Mouse (Mus musculus) fat pad, adult 2 months (tissue): ENCODE measurements at regions not wholly inside any gene's neighbourhood (a gene's known extent, or its start where the extent isn't known, plus 50 kb on each side); places are given as distances from the start of the nearest gene placed in this dataset.

Experiments used
- DNase-seq: peaks from one replicate; pipeline ENCODE4 v3.0.0-alpha.2; 2011; ENCODE audit warnings: low read depth, low spot score; ENCODE audit errors: extremely low read depth

DNA sequence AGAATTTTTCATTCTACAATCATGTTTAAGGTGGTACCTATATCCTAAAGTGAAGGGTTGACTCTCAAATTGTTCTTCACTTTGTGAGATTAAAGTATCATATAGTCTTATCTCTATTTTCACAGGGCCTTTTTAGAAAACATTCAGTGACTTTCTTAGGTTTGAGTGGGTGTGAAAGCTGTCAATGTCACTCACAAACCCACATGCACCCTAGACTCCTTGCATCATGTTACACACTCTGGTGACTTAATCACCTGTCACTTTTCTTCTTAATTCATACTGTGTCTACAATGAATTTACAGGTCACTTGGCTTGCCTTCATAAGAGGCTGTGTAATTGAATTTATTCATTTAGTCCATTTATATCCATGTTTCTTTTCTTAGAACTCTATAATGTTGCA lies 1026.8 kb upstream of the Alcam start:
- no peak for DNase-seq

DNA sequence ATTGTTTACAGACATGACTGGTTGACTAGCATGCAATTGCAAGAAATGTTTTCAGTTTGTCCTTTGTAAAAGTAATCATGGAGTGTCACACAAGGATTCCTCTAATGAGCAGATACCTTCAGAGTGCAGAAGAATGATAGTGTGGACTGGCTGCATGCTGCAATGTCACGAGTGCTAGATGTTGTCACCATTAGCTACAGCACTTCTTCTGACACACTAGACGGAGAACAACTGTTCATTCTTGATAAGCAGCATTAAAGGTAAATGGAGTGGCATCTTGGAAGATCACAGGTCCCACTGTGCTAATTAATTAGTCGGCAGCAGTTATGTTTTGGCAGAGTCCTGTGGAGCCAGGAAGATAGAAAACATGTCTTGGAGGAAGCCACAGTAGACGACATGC lies 985.6 kb upstream of the Alcam start:
- no peak for DNase-seq

DNA sequence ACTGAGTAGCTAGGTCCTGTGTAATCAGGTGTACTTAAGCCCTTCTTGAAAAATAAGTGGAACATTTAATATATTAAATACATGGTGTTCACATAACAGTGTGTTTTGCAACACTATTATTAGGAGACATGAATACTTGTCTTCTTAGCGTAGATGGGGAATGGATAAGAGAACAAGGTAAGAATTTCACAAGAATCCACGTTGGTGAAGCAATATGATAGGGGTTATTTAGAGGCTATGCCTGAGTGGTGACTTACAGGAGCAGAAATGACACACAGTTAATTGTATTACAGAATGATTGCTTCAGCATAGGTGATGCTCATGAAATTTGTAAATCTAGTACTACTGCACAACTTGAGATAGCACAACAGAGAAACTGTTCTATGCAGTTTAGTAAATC lies 964.5 kb upstream of the Alcam start:
- peak; percentile 83 for DNase-seq

DNA sequence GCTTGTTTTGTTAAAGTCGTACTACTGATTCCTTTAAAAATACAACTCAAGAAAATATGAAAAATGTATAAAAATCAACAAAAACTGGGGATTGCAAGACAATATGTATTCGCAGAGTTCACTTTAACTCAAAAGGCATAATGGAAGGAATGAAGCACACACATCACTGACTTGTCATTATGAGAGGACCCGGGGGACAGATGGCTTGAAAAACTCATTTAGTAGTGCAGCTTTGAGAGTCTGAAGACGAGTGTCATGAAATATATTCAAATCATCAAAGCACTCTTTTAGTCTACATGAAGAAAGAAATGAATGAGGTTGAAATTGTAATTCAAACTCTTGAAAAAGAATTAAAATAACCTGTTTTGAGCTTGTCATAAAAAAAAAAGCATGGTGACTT lies 931.3 kb upstream of the Alcam start:
- no peak for DNase-seq

DNA sequence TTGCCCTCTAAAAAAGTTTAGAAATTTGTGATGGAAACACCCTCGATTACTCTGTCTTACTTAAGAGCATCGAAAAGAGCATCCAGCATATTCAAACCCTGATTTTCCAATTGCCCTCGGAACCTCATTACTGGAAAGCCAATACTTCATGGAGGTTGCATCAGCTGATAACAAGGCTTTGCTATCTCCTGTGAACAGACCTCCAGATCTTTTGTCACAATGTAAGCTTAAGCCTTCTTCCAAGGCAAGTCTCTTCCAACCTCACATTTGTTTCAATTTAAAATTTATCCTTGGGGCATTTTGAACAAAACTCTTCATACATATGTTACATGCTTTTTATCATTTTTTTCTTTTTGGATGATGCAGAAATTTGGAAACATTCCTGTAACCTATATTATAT lies 888.3 kb upstream of the Alcam start:
- no peak for DNase-seq

DNA sequence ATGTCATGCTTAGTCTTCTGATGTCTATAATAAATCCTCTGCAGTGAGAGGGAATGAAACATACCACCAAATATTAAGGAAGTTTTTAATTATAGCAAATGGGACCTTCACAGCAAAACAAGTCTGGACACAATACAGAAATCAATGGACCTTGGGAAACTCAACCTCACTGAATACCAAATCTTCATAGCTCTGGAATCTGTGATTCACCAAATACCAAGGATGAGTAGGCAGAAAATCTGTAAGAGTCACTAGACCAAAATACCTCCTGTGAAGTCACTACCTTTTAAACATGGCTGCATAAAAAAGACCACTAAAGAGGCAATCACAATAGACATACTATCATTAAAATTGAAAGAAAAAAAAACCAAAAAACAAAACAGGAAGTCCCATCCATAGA lies 872.5 kb upstream of the Alcam start:
- no peak for DNase-seq

DNA sequence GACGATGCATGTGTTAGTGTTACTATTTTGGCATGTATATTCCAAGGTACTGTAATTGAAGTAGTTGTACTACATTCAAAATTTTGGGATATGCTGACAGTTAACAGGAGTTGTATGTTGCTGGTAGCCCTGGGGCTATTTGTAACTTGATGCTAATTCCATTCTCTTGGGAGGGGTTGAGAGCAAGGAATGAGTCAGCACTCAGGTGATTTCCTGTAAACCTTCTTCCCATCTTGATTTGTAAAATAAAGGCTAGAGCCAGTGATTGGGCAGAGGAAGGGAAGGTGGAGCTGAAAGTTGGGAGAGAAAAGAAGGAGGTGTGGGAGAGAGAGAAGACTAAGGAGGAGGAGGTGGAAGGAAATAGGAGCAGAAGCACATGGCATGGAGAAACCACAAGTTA lies 838.2 kb upstream of the Alcam start:
- no peak for DNase-seq

DNA sequence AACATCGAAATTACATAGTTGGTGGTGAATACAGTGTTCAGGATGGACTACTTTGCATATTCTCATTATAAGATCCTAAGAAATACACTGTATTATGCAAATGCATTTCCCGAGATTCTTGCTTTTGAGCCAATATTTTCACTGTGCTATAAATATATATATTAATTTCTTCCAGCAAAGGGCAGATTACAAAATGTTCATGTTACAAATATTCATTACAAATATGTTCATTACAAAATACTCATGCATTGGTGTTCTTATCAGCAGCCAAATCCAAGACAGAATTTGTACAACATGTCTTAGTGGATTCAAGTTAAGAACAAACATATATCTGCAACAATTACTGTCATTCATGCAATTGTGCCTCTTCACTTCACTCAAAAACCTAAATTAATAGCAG lies 828.1 kb upstream of the Alcam start:
- no peak for DNase-seq

DNA sequence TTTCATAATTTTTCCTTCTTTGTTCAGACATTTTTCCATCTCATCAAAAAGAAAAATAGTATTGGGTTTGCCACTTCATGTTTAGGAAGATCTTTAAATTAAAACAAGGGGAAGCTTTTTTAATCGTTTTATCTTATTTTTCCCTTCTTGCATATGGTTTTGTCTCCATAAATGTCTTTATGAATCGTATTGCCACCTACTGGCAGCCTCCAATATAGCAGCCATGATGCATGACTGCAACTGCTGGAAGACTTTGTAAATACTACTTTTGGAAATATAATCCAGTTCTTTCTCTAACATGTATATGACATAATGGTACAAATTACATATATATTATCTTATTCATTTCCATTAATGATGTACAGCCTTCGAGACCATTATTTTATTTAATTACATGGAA lies 812.2 kb upstream of the Alcam start:
- DNase-seq: no peak

DNA sequence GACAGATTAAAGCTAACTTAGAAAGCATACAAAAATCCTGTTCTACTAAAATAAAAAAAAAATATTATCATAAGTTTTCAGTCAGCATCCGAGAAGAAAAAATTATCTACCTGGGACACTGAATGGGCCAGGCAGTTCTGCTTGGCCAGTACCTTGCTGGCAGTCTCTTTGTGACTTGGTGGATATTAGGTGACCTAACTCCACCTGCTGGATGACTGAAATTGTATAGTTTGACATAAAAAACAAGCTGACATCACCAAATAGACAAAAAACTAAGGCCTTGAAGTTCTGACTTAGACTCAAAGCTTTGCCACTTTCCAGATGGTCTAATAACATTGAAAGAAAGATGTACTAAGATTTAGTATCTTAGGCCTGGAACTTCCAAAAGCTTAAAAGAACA lies 791.5 kb upstream of the Alcam start:
- DNase-seq: no peak

DNA sequence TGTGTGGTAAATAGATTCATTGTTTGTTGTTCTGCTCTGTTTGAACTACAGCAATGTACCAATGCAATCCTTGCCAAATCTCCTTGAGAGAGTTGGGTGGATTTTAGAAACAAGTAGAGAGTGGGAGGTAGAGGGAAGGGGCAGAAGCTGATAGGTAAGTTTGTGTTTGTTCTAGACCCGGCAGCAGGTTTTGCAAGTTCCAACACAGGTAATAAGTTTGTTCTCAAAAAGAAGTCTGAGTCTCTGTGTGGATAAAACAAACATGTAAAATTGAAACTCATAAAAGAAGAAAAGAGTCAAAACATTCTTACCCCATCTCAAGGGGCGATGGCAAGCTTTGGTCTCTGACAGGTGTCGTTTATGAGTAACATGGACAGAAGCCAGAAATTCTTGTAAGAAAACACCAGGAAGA lies 788.3 kb upstream of the Alcam start:
- no peak for DNase-seq

DNA sequence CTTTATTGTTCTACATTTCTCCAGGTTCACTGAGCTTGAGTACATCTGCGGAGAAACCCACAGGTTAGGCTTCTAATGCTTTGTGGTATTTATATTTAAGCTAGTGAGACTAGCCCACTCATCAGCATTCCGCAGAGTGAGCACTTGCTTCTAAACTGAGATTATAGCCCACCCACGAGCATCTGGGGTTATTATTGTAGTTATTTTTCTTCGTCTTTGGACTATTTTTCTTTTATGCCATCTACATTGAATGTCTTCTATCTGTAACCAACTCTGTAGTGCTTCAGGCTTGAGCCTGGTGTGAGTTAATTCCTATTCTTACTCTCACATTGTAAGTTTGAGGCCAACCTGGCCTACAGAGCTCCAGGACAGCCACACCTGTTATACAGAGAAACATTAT lies 765.0 kb upstream of the Alcam start:
- DNase-seq: no peak

DNA sequence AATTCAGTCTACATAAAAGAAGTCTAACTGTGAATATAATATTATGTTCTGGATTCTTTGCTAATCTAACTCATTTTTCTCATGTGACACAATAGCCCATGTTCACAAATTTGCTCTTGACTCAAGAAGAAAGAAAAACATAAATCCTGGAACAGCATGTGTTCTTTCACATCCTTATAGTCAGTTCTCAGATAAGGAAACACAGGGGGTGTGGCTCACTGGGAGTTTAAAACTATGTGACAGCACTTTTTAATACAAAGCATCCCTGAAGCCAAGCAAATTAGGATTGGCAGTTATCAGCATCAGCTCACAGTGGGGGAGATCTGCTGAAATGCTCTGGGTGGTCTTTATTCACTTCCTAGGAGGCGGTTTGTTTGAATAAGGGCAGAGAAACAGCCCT lies 747.6 kb upstream of the Alcam start:
- no peak for DNase-seq

DNA sequence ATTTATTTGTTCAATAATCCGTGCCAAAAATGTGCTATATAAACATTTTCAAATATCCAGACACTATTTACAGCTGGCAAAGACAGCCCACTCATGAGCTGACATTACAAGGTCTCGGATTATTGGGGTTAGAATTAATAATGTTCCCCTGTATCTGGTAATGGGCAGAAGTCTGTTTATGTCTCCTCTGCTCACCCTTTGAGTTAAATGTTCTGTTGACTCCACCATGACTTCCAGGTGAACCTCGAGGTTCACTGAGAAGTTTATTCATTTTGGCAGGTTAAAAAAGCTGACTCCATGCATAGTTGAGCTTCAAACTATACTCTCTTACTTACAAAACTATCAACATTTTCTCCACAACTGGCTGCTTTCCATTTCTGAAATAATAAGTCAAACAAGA lies 732.6 kb upstream of the Alcam start:
- no peak for DNase-seq

DNA sequence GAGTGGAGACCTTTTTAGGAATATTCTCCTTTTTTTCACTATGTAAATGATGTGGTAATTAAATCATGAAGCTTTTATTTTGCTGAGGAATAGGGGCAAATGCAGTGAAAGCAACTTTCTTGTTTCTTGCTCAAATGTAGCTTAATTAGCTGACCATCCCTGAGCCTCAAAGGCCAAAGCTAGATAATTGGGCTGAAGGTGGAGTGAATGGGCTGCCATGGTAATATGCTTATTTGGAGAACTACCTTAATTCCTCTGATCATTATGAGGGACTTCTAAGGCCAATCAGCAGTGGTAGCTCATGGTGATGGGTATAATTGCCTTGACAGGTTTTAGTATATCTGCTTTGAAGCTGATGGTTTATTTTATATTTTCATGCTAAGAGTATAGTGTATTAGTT lies 702.5 kb upstream of the Alcam start:
- DNase-seq: no peak

DNA sequence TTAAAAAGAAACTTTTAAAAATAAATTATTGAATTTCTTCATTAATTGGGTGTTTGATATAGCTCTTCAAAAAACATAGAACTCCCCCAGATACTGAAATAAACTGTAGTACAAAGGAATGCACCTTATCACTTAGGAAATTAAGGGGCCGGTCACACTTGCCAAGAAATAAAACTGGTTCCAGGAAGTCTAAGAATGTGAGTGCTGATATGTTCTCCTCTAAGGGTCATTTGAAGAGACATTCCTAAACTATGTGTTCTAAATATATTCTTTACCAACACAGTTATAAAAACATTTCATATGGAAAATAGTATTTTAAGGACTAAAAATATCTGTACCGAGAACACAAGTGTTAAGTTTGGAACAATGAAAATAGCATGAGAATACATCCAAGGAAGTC lies 676.8 kb upstream of the Alcam start:
- no peak for DNase-seq

DNA sequence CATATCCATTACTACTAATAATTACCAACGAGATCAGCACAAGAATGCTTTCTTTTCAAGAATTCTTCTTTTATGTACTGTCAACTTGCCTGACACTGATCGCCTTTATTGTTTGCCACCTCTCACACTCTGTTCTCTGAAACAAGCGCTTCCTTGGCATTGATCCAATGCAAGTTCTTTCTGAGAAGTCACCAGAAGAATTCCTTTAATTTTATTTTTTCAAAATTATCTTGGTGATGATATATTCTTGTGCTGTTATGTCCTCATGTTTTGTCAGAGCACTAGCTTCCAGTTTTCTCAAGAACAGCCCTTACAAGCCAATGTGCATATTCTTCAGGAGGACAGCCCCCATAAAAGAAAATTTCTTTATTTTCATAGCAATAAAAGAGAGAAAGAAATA lies 654.9 kb upstream of the Alcam start:
- DNase-seq: no peak

DNA sequence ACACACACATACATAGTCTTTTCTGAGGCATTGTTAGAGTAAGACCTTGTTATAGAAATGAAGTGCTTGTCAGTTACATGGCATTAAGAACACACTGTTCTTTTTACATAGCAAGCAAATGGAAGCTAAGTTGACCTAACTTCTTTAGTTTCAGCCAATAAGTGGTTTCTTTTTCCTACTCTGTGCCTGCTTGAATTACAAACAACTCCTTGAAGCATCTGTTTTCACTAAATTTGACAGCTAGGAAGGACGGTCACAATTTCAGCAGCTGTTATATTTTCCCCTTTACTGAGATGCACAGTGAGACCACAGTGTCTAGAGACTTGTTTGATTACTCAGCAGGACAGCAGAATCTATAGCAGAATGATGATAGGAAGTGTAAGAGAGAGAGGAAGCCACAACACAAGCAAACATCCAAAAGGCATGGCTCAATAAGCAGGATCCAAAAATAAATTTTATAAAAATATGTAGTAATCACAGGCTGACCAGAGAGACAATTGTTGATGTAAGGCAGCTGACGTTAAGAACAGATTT lies 641.6 kb upstream of the Alcam start:
- no peak for DNase-seq

DNA sequence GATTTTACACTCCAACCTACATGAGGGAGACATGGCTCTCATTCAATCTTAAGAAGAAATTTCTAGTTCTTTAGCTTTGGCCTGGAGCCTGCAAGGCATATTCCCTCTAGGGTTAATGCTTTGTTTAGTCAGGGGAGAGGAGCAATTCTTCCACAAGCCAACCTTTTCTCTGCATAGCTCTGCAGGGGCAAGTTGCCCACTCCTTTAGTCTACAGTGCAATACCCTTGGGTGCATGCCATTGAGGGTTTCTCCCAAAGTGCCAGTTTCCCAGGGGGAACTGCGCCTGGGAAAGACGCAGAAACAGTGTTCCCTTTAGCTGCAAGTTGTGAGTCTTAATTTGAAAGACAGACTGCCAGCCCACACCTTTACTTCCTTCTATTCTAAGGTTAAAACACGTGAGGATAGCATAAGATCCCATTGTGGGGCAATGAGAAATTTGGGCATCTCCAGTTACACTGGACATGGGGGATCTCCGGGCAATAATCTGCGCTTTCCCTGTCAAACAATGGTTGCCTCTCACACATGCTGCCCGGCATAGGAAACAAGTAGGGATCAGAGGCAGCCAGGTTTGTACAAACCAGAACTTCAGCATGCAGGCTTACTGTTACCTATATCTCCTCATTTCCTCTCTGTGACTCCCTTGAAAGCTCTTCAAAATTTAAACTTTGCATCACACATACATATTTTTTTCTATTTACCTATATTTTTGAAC lies 620.1 kb upstream of the Alcam start:
- DNase-seq: no peak

DNA sequence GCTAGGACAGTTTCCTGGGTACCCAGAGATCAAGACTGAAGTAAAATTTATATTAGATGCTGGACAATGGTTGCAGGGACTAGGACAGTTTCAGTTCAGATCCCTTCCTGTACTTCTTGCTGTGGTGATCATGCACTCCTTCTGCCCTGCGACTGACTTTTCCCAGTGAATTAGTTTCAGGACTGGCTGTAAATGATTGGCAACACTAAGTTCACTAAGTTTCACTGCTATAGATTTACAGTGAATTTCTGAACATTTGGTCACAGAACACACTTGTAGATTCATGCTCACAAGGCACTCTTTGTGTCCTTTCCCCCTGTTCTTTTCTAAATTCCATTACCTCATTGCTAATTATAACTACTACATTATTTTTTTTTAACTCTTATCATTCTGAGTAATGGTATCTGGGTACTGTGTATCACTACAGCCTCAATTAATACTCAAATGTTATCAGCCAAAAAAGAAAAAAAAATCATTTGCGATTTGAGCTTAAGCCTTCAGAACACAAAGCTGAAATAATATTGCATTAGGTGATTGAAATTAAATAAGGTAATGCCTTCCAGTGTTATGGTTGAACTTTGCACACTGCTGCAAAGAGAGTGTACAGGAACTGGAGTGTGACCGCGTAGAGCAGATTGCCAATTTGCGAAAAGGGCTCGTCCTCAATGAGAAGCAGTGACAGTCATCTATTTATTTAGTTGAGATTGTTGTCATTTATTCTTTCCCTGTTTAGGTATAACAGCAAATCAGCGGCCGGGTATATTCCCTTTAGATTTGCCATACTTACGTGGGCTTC lies 618.2 kb upstream of the Alcam start:
- no peak for DNase-seq

DNA sequence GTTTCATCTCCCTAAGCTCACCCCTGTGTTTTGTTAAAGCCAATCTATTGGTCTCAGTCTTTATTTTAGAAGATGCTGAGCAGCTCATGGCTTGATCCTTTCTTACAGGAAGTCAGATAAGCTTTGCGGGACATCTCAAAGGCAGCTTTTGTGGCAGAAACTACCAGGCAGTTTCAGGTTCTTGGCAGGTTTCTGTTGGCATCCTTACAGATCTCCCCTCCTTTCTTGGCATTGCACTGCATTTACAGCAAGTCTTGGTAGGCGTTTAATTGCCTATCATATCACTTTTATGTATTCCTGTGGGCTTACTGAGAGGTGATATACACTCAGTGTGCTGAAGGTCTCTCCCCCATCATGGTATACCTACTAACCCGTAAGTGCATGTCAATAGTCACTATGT lies 610.3 kb upstream of the Alcam start:
- DNase-seq: no peak

DNA sequence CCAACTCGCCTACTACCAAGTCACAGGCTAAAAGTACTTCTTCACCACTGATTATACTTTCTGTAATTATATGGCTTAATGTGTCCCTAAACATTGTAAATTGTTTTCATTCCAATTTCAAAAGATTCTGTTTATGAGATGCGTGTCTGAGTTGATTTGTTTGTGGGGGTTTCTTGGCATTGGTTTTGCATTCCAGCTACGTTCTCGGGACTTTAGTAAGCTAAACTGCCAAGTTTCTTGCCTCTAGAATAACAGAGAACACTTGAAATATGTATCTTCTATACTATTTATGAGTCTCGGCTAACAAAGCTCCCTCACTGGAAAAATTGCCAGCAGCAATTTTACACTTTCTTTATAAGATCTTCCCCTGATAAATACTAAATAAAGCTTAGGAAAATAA lies 609.2 kb upstream of the Alcam start:
- DNase-seq: no peak

DNA sequence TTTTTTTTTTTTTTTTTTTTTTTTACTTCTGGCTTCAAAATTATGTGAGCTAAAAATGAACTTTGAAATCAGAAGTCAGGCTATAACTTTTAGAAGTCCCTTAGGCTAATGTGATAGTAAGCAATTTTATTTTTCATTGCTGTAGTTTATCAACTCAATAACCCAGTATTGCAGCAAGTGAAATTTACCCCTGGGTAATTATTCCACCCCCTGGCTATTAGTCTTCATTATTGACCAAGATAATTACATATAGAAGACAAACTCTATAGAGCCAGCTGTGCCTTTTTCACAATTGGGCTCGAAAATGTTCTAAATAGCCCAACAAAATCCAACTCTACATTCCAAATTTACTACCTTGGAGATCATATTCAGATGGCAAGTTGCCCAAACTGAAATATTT lies 572.2 kb upstream of the Alcam start:
- no peak for DNase-seq
